Mouse (Mus musculus) testis, adult 2 months (tissue): ENCODE results near the gene Ly6g6e.

ENCODE experiments used
- CTCF ChIP-seq: fragments of 200-500 bp; IDR thresholded peaks from 2 replicates; pipeline ENCODE4 v1.5.1; 2012; ENCODE audit warnings: low read depth, mild to moderate bottlenecking, inconsistent platforms, low read length, moderate library complexity; ENCODE audit not compliant: control insufficient read depth, insufficient read depth, insufficient replicate concordance
- POLR2A ChIP-seq: fragments of 200-500 bp; IDR thresholded peaks from 2 replicates; pipeline ENCODE4 v1.6.1; 2012; ENCODE audit warnings: low read depth, mild to moderate bottlenecking, inconsistent platforms, low read length, moderate library complexity; ENCODE audit not compliant: control insufficient read depth

DNA sequence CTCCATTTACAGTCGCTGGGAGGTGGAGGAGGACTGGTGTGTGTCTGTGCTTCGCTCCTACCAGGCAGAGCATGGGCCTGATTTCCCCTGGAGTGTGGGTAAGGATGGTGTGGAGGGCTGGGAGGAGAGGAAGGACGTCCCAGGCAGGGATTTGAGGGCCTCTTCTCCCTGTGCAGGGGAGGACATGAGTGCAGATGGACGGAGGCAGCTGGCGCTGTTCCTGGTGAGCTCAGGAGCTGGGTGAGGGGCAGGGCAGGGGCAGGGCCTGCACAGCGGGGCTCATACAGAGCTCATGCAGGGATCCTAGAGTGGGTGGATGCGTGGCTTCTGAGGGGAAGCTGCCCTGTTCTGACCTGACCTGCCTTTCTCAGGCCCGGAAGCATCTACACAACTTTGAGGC is 25.6 kb downstream of the Ly6g6e start:
- TF ChIP-seq POLR2A (no peak), CTCF (no peak)
